Mouse (Mus musculus): ENCODE data around the gene Btn1a1. TPM values are rescaled to one million over a fixed set of nuclear protein-coding genes. Genes with fewer than 3 reads are reported as not detected.
A peak's percentile ranks its signal among the peaks of the same experiment; 100 is the strongest.

The Btn1a1 gene
- total RNA-seq, 2 experiments from 2014 or later = 4.2 to 6.5 TPM

GRCm38 (mm10) chr13:23488400-23489322, 23.0 kb upstream of the Btn1a1 start, which contains the start of gene Btn2a2:
Gene Btn2a2 (minus strand): TSS chr13:23488857.
- ATAC-seq (replicated peaks; ENCODE audit: low FRiP score, poor library complexity, severe bottlenecking) = no peak

DNA sequence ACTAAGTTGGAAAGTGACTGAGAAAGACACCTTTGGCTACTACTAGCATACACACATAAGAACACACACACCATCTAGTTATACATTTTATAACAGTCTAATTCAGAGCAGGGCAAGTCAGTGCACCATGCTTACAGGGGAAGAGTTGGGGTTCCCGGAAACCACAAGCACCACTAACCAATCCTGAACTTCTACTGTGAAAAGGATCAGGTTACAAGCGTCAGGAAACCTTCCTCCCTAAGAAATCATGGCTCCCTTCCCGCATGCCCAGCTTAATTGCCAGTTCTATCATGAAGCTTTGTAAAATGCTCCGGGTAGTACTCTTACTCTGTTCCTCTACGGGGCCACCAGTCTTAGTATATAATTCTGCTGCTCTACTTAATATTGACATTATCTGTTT, 19.6 kb upstream of the Btn1a1 start:
- ATAC-seq (replicated peaks; ENCODE audit: low FRiP score, poor library complexity, severe bottlenecking) = no peak

GRCm38 (mm10) chr13:23483153-23483552, 17.5 kb upstream of the Btn1a1 start:
- ATAC-seq (replicated peaks; ENCODE audit: low FRiP score, poor library complexity, severe bottlenecking) = no peak

GRCm38 (mm10) chr13:23475658-23476057, 10.0 kb upstream of the Btn1a1 start:
- no peak for ATAC-seq (replicated peaks; ENCODE audit: low FRiP score, poor library complexity, severe bottlenecking)

GRCm38 (mm10) chr13:23466911-23467310, 1.2 kb upstream of the Btn1a1 start:
- ATAC-seq (replicated peaks; ENCODE audit: low FRiP score, poor library complexity, severe bottlenecking) = 0 out of 2 replicates have a peak, but pooled peaks have one; percentile 42

- no peak for ATAC-seq (replicated peaks; ENCODE audit: low FRiP score, poor library complexity, severe bottlenecking)
These were observed 605 bp upstream of the Btn1a1 start for GRCm38 (mm10) chr13:23466306-23466705.

DNA sequence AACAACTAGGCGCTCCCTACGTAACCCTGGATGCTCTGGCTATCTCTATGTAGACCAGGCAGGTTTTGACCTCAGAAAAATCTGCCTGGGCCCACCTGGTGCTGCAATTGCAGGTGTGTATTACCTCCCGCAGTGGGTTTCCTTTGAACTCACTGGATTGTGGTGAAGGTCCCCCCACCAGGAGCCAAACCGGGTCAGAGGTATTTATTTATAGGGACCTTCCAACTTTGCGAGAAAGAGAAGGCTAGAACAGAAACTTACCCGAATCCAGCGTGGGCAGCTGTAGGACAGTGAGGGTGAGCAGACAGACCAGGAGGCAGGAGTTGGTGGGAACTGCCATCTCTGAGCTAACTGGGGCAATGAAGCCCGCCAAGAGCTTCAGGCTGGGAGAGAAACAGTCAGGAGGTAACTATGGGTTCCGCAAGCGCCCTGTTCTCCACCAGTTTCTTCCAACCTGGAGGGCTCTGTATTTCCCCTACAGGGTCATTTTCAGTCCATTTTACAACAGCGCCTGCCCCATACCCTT, 797 bp downstream of the Btn1a1 start:
- 0 out of 2 replicates have a peak, but pooled peaks have one; percentile 36 for ATAC-seq (replicated peaks; ENCODE audit: low FRiP score, poor library complexity, severe bottlenecking)

DNA sequence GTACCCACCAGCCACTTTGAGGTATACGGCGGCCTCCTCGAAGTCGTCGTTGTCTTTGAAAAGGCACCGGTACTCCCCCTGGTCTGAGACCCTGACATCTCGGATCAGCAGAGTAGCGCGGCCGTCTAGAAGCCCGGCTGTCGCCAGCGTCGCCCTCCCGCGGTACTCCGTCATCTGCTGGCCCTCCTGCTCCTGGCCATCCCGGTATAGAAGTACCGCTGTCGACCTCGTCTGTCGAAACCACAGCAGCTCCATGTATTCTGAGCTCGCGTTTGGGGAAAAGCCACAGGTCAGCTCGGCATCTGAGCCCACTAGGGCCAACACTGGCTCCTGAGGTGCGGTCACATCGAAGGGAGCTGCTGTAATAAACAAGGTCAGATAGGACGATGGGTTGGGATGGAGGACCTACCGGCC, 1.5 kb downstream of the Btn1a1 start:
- peak; percentile 75 for ATAC-seq (replicated peaks; ENCODE audit: low FRiP score, poor library complexity, severe bottlenecking)

DNA sequence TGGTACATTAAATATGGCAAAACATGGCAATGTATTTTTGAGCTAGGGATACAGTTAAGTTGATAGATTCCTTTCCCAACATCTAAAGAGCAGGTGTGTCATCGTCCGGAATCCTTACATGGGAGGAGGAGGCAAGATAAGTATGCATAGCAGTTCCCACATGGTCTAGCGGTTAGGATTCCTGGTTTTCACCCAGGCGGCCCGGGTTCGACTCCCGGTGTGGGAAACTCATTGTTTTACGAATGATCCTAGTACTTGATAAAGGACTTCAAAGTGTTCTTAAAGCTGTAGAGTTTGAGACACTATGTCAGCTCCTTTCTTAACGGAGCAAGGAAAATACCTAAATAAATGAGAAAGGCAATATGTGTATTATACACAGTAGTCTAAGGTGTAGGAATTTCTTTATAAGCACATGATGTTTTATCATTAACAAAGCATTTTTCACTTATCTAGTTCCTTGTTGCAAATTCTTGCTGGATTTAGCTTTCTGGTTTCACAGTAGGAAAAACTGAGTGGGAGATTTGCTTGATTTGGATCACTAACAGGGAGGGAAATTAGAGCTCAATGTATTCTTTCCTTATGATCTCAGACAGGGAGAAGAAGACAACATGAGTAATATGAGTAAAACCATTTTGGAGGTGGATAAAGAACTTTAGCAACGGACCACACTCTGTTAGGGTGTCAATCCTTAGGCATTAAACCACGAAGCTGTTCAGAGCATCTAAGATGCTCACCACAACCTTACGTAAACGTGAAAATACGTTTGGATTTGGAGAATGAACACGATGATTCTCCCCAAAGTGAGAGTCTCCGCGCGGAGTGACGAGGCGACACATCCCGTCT, 2.1 kb downstream of the Btn1a1 start:
- ATAC-seq (replicated peaks; ENCODE audit: low FRiP score, poor library complexity, severe bottlenecking) = peak; percentile 17; the same call in 1 of the 2 replicates

GRCm38 (mm10) chr13:23462669-23463068, 3.0 kb downstream of the Btn1a1 start:
- no peak for ATAC-seq (replicated peaks; ENCODE audit: low FRiP score, poor library complexity, severe bottlenecking)

DNA sequence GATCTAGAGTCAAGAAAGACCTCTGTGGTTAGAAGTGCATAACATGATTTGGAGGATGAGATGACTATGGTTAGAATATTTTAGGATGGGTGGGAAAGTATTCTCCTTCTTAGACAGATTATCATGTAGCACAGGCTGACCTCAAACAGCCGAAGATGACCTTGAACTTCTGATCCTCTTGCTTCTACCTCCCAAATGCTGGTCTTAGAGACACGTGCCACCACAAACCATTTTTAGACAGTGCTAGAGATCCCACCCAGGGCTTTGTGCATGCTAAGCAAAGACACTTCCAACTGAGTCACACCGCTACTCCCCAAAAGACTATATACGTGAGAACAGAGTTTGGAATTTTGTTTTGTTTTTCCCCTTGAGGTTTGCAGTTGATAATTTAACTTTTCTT, 3.6 kb downstream of the Btn1a1 start:
- no peak for ATAC-seq (replicated peaks; ENCODE audit: low FRiP score, poor library complexity, severe bottlenecking)

DNA sequence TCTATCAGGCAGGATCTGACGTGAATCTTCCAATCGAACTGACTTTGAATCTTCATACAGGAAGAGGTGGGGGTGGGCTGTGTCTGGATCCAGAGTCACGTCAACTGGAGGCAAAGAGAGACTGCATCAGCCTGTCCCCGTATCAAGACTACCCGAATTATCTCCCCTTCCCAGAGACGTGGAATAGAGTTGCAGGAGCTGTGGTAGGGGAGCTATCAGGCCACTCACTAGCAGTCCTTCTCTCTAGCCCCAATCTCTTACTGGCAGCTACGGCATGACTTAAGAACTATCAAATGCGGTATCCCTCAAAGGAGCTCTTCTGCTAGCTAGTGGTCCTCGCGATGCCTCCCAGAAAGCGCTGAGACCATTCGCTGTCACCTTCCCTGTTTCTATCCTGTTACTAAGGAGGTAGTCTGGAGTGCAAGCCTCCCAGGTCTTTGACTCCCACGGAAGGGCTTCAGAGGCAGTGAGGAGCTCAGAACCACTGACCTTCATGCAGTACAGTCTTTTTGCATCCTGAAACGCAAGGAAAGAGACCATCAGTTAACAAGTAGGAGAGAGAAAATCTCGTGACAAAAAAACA, 6.3 kb downstream of the Btn1a1 start:
- peak; percentile 79 for ATAC-seq (replicated peaks; ENCODE audit: low FRiP score, poor library complexity, severe bottlenecking)

DNA sequence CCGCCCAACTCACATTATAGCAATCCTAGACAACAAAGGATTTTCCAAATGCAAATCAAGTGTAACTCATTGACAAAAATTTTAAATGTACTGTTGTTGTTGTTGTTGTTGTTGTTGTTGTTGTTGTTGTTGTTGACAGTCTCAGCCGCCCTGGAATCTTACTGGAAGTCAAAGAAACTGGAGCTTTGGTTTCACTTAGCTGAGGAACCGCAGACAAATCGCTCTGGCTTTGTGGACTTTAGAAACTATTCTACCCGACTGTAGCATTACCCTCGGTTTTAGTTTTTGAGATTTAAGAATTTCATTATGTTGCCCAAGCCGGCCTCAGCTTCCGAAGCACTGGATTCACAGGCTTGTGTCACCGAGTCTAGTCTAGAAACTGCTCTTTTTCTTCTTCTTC, 11.8 kb downstream of the Btn1a1 start:
- no peak for ATAC-seq (replicated peaks; ENCODE audit: low FRiP score, poor library complexity, severe bottlenecking)

DNA sequence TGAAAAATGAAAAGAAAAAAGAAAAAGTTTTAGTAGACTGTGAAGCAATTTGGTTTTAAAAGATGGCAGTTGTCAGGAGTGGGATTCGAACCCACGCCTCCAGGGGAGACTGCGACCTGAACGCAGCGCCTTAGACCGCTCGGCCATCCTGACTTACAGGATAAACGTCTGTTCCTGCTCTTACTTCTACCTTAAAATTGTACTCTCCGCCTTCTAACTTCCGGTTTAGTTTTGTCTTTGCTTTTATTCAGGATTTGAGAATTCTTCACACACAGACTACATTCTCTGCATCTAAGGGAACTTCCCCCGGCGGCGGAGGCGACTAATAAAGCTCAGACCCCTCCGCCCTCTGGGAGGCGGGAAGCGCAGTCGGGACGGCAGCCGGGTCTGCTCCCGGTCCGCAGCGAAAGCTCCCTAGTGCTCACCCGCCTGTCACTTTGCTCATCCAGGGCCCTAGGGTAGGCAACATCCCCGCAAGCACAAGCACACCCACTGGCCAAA, 12.3 kb downstream of the Btn1a1 start:
- ATAC-seq (replicated peaks; ENCODE audit: low FRiP score, poor library complexity, severe bottlenecking) = peak; percentile 79

DNA sequence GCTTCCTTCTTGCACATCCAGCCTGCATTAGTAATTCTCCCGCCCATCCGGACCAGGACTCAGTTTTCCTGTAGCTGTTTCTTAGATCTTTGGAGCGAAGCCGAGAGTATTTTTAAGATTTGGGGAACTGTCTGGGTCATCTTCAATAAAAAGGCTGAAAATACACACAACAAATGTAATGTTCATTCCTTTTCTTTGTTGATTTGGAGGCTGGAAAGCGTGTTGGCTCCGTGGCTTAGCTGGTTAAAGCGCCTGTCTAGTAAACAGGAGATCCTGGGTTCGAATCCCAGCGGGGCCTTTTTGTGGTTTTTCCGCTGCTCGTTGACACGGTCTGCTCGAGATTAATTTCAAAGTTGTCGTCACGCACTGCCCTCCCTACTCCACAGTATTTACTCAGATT, 15.3 kb downstream of the Btn1a1 start:
- peak; percentile 26 for ATAC-seq (replicated peaks; ENCODE audit: low FRiP score, poor library complexity, severe bottlenecking)

DNA sequence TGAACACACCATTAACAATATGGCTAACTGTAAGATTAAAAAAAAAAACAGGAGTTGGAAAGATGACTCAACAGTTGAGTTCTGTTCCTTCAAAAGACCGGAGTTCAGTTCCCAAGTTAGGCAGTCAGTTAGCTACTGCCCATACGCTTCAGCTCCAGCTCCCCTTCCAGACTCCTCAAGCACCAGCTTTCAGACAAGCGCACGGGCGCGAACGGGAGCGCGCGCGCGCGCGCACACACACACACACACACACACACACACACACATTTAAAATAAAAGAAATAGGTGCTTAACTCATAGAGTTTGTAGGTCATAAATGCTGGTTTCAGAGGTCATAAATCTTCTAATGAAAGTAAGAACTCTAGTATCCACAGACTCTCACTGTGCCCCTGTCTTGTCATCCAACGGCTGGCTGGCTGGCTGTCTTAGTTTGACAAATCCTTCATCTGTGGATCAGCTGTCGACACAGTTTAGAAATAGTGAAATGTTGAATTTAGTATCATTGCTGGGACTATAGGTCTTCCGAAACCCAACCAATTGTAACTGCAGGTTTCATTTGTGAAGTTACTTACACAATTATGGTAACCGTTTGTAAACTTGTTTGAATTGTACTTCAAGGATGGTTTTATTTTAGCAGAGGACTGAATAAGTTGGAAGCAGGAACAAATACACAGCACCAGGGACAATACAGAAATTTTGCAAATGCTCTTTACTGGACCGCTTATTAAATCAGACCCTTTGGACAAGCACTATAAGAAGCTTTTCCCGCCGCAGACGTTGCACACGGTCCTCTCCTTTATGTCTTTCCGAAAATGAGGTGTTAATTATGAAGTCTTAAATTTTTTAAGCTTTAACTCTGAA, 16.2 kb downstream of the Btn1a1 start:
- no peak for ATAC-seq (replicated peaks; ENCODE audit: low FRiP score, poor library complexity, severe bottlenecking)

GRCm38 (mm10) chr13:23448758-23449157, 16.9 kb downstream of the Btn1a1 start:
- no peak for ATAC-seq (replicated peaks; ENCODE audit: low FRiP score, poor library complexity, severe bottlenecking)

DNA sequence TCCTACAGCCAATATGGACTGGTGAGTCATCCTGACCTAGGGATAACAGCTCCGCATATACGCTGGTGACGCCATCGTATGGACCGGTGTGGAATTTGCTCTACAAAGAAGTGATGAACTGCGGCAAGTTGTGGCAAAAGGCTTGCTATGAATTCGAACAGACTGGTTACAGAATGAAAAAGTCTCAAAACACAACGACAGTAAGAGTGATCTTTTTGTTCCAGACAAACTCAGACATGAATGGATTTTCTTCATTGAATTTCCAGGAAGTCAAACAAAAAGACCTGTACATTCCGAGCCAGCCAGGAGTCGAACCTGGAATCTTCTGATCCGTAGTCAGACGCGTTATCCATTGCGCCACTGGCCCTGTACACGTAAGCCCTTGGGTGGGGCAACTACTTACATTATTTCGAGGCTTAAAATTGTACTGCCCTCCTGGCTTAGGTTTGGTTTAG, 19.2 kb downstream of the Btn1a1 start:
- peak; percentile 56 for ATAC-seq (replicated peaks; ENCODE audit: low FRiP score, poor library complexity, severe bottlenecking)

Measured in erythroblast, adult 5-6 weeks (primary cell).